Mouse (Mus musculus) olfactory bulb, adult 2 months (tissue): ENCODE data around the gene Ostf1.

Experiments used
- CTCF ChIP-seq: fragments of 200-500 bp; IDR thresholded peaks from 2 replicates; pipeline ENCODE4 v1.5.1; 2012; ENCODE audit warnings: low read depth, mild to moderate bottlenecking, low read length, moderate library complexity; ENCODE audit not compliant: insufficient read depth
- POLR2A ChIP-seq: fragments of 200-500 bp; IDR thresholded peaks from 2 replicates; pipeline ENCODE4 v1.6.1; 2012; ENCODE audit warnings: mild to moderate bottlenecking, low read depth, low read length, moderate library complexity; ENCODE audit not compliant: insufficient read depth

GRCm38 (mm10) chr19:18660466-18660865, 28.8 kb upstream of the Ostf1 start:
- TF ChIP-seq CTCF = no peak
- no peak for TF ChIP-seq POLR2A
